Mouse (Mus musculus) limb, embryonic 11.5 days (tissue): ENCODE measurements around the gene Xpnpep1. TPM values are rescaled to one million over a fixed set of nuclear protein-coding genes. Genes with fewer than 3 reads are reported as not detected.

ENCODE experiments used
- ATAC-seq: fragments of 200-750 bp; cut with Nextera tagmentation; 2 replicates; pipeline ENCODE4 v1.8.0; 2017; ENCODE audit warnings: low read depth; ENCODE audit not compliant: insufficient number of reproducible peaks, low FRiP score, low TSS enrichment
- DNase-seq: peaks from one replicate; pipeline ENCODE4 v3.0.0-alpha.2; 2015; ENCODE audit warnings: low spot score
- H3K27ac ChIP-seq: fragments of 300-500 bp; sonication (generic); replicated peaks from 2 replicates; pipeline ENCODE4 v1.5.1; 2014; ENCODE audit warnings: low read depth, mild to moderate bottlenecking, low read length
- H3K27me3 ChIP-seq: fragments of 300-500 bp; sonication (generic); 2 replicates; pipeline ENCODE4 v1.6.1; 2014; ENCODE audit warnings: mild to moderate bottlenecking, low read length, mixed read lengths; ENCODE audit not compliant: control insufficient read depth, insufficient read depth
- H3K36me3 ChIP-seq: fragments of 300-500 bp; sonication (generic); 2 replicates; pipeline ENCODE4 v1.6.1; 2014; ENCODE audit warnings: mild to moderate bottlenecking, low read length, moderate library complexity, mixed read lengths; ENCODE audit not compliant: control insufficient read depth, insufficient read depth
- H3K4me1 ChIP-seq: fragments of 300-500 bp; sonication (generic); 2 replicates; pipeline ENCODE4 v1.6.1; 2014; ENCODE audit warnings: low read length, mixed read lengths; ENCODE audit not compliant: control insufficient read depth, insufficient read depth
- H3K4me2 ChIP-seq: fragments of 300-500 bp; sonication (generic); 2 replicates; pipeline ENCODE4 v1.6.1; 2014; ENCODE audit warnings: low read depth, mild to moderate bottlenecking, moderate library complexity; ENCODE audit not compliant: severe bottlenecking
- H3K4me3 ChIP-seq: fragments of 300-500 bp; sonication (generic); 2 replicates; pipeline ENCODE4 v1.5.1; 2014; ENCODE audit warnings: low read depth, low read length
- H3K9ac ChIP-seq: fragments of 300-500 bp; sonication (generic); 2 replicates; pipeline ENCODE4 v1.6.1; 2014; ENCODE audit warnings: mild to moderate bottlenecking, low read length
- H3K9me3 ChIP-seq: fragments of 300-500 bp; sonication (generic); 2 replicates; pipeline ENCODE4 v1.6.1; 2016; ENCODE audit warnings: low read length; ENCODE audit not compliant: control insufficient read depth
- WGBS: fragments of 180-500 bp; shearing (Covaris S2); extraction: QIAGEN DNeasy Blood & Tissue Kit; methylation state at CpG from one replicate; pipeline ENCODE4 v1.1.7; 2014; 5-methylcytosine and 5-hydroxymethylcytosine counted together
- polyA plus RNA-seq: library from polyadenylated mRNA; unstranded; fragments of >200 nt; fragmentation: Nextera tagmentation; extraction: Ambion mirVana; gene quantifications from 2 replicates; pipeline ENCODE4 v1.2.1, GENCODE M21; 2014

Xpnpep1 gene
- 166 and 173 TPM in 2 replicates for polyA plus RNA-seq

DNA sequence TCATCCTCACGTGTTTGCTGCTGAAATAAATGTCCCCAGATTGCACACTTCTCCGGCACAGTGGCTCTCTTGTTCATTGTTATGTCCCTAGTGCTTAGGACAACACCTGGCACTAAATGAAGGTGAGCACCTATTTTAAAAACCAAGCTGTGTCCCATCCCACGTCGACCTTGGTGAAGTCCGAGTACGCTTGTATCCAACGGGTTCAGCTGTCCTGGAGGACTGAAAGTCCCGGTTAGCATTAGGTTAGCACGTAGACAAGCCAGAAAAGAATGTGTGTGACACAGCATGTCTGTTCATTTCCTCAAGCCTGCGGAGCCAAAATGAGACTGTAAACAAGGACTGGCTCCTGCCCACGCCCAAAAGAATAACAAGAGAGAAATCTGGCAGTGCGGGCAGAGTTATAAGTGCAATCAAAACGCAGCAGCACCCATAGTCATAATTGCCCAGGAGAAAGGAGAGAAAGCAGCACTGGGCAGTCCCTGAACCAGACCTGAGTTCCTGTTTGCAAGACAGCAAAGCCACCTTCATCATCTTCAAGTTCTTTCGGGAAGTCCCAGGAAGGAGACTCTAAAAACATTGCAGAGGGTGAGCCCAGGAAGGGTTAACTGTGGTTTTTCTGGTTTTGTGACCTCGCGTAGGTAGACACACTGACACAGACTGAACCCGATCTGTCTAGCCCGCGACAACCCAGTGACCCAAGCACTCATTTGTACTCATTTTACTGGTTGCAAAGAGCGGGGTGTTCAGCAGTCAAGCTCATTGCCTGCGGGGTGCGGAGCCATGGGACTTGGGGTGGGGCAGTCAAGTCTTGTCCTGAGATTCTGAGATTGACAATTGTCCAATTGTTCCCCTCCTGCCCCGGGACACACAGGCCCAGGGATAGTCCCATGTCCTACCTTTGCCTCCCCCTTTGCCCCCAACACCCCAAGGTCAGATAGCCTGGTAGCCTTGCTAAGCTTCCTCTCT lies at the start of gene Xpnpep1:
Gene Xpnpep1 (minus strand): TSS at position 51 of the 969 bp plus-strand sequence.
- H3K36me3 ChIP-seq: no peaks in the 10 kb centered on the region
- WGBS: 85% methylated on average over 23 of the region's 23 CpGs
- no peak within 1 kb of the TSS; the same call in 1 of the 2 replicates for H3K9ac ChIP-seq
- no peak within 1 kb of the TSS for H3K27ac ChIP-seq
- DNase-seq: no peak
- H3K4me3 ChIP-seq: peak within 1 kb of the TSS; percentile 93; the same call in 1 of the 2 replicates
- ATAC-seq: no peak
- H3K9me3 ChIP-seq: no peaks in the 10 kb centered on the region
- H3K27me3 ChIP-seq: no peaks in the 10 kb centered on the region
- H3K4me1 ChIP-seq: peaks cover 9% of the 10 kb centered on the region
- peak within 1 kb of the TSS; percentile 66 for H3K4me2 ChIP-seq

DNA sequence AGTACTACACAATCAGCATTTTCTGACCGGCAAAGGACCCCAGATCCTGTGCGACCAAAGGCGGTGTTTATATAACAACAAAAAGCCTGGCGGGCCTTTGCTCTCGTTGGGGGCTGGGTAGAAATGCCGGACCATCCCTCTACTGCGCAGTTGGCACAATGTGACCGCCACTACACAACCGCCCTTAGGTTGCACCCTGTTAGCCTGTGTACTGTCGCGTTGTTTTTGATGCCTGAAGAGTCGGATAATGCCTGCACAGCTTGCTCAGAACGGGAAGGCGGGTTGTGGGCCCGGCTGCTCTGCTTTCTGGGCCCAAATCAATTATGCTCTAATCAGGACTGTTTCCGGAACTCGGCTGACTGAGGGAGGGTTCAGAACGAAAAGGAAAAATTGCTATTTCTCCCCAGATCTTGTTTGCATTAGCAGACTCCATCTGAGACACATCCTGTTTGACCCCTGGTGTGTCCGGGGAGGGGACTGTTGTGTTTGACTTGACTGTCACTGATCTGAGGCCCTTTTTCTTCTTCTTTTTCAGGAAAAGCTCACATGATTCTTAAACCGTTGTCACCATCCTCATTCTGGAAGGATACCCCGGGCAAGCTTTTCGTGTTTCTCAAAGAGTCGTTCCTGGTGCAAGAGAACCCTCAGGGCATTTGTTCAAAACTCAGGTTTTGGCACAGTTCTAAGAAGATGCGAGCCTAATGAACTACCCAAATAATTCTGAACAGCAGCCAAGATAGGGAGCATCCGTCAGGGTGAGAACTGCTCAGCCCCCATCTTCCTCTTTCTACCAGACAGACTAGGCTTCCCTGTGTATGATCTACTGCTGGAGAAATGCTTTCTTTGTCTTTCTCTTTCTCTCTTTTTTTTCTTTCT lies 47.5 kb upstream of the Xpnpep1 start:
- Histone ChIP-seq H3K27ac (no peak overlapping the region; the same call in 1 of the 2 replicates), H3K36me3 (no peaks in the 10 kb centered on the region), H3K9ac (peak overlapping the region; percentile 27; the same call in 1 of the 2 replicates), H3K4me2 (no peak overlapping the region), H3K27me3 (no peaks in the 10 kb centered on the region), H3K4me3 (no peak overlapping the region), H3K9me3 (no peaks in the 10 kb centered on the region; the same call in 1 of the 2 replicates), H3K4me1 (0 out of 2 replicates have a peak, but pooled peaks cover 5% of the 10 kb centered on the region)
- no peak for DNase-seq
- no peak for ATAC-seq
- 43% methylated on average over 25 of the region's 25 CpGs for WGBS

DNA sequence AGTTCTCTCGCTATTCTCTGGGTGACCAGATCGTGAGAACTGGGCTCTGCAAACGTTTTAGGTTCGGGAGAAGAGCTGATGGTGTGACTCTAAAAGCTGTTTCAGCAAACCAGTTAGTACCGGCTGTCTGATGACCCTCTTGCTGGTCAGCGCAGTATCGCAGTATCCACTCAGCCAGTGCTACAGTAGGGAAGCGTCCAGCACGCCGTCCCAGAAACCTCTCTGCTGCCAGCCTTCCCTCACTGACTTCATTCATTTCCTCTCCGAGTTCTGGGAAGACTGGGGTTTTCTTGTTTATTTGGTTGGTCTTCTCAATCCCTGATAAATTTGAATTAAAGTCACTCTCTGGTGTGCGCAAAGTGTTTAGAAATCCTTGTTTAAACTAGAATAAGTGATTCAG lies 46.8 kb upstream of the Xpnpep1 start:
- DNase-seq (no peak), ATAC-seq (no peak)
- Histone ChIP-seq H3K4me3 (no peak overlapping the region), H3K36me3 (no peaks in the 10 kb centered on the region), H3K4me2 (no peak overlapping the region), H3K9me3 (no peaks in the 10 kb centered on the region), H3K27ac (no peak overlapping the region), H3K27me3 (no peaks in the 10 kb centered on the region), H3K9ac (no peak overlapping the region), H3K4me1 (peaks cover 6% of the 10 kb centered on the region)
- 62% methylated on average over 12 of the region's 12 CpGs for WGBS

DNA sequence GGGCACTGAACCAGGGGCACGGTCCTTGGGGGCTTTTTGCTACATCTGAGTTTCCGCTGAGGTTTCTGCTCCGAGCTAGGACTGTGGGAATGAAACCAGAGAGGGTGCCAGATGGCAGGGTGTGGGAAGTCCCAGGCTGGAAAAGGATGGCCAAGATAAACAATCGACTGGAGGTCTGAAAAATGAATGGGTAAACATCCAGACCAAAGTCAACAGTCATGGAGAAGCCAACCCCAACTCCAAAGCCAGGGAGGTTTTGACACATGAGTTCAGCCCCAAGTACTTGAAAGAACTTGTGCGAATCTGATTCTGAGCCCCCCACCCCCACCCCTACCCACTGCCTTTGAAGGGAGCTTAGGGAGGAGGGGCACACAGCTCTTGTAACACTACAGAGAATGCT lies 44.7 kb upstream of the Xpnpep1 start:
- ATAC-seq (no peak), DNase-seq (no peak)
- H3K9me3 ChIP-seq: no peaks in the 10 kb centered on the region
- no peak overlapping the region for H3K4me2 ChIP-seq
- no peak overlapping the region for H3K4me3 ChIP-seq
- H3K27ac ChIP-seq: no peak overlapping the region
- H3K27me3 ChIP-seq: no peaks in the 10 kb centered on the region
- H3K36me3 ChIP-seq: no peaks in the 10 kb centered on the region
- no peak overlapping the region for H3K9ac ChIP-seq
- 49% methylated on average over 5 of the region's 5 CpGs for WGBS
- peaks cover 23% of the 10 kb centered on the region for H3K4me1 ChIP-seq

DNA sequence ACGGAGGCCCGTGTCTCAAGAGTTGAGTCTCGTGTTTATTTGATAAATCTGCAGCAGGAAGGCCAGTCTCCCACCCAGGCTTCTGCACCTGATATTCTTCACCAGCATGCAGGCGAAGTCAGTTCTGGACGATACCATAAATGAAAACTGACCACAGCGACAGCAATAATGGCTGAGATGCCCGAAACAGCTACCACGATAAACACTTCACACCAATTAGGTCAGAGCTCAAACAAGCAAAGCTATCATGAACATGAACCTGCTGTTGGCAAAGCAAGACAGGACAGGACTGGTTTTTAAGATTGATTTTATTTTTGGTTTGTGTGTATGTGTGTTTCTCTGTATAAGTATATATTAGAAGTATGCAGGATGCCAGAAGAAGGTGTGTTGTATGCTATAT lies 42.8 kb upstream of the Xpnpep1 start:
- no peaks in the 10 kb centered on the region for H3K9me3 ChIP-seq
- no peaks in the 10 kb centered on the region for H3K27me3 ChIP-seq
- no peaks in the 10 kb centered on the region for H3K36me3 ChIP-seq
- H3K4me2 ChIP-seq: no peak overlapping the region
- ATAC-seq: no peak
- WGBS: 93% methylated on average over 8 of the region's 8 CpGs
- H3K4me3 ChIP-seq: no peak overlapping the region
- no peak for DNase-seq
- H3K27ac ChIP-seq: no peak overlapping the region; the same call in 1 of the 2 replicates
- H3K4me1 ChIP-seq: peaks cover 26% of the 10 kb centered on the region
- no peak overlapping the region for H3K9ac ChIP-seq

DNA sequence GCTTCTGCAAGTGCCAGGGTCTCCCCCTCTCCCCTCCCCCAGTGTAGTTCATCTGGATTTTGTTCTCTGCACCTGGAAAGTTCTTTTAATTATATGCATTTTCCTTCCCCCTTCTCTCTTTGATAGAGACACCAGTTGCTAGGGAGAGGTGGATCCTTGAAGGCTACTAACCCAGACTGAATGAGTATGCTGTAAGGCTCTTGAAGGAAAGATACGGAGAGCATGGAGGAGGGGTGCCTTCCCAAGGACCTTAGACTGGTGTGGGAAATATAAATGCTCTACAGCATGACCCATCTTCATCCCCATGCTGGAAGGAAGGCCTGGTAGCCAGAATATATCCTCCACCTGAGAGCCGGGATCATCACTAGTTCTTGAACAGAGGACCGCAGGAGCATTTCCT lies 41.3 kb upstream of the Xpnpep1 start:
- no peaks in the 10 kb centered on the region for H3K27me3 ChIP-seq
- H3K4me3 ChIP-seq: no peak overlapping the region
- 64% methylated on average over 3 of the region's 3 CpGs for WGBS
- no peak for DNase-seq
- no peaks in the 10 kb centered on the region for H3K9me3 ChIP-seq
- H3K9ac ChIP-seq: no peak overlapping the region
- no peaks in the 10 kb centered on the region for H3K36me3 ChIP-seq
- peak overlapping the region; percentile 13; the same call in 1 of the 2 replicates for H3K4me2 ChIP-seq
- peak overlapping the region; percentile 91 for H3K27ac ChIP-seq
- ATAC-seq: peak; percentile 37; the same call in 1 of the 2 replicates
- H3K4me1 ChIP-seq: peaks cover 28% of the 10 kb centered on the region

DNA sequence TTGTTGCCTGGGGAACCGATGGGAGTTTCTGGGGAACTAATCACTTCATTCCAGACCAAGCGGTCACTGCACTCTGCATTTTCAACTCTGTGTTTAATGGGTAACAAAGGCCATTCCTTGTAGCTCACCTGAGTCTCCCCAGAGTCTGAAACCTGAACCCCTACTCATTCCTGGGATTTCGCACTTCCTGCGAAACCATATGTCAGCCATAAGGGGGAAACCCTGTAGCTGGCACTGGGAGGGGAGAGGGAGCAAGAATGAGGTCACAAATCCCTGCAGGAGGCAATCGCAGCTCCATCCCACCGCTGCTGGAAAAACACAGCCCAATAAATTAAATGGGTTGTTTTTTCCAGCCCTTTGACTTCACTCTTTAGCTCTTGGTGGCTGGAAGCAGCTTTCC lies 40.9 kb upstream of the Xpnpep1 start:
- WGBS: 4% methylated on average over 6 of the region's 6 CpGs
- DNase-seq (peak; percentile 81), ATAC-seq (peak; percentile 91)
- peaks cover 28% of the 10 kb centered on the region for H3K4me1 ChIP-seq
- H3K27me3 ChIP-seq: no peaks in the 10 kb centered on the region
- H3K4me3 ChIP-seq: no peak overlapping the region
- H3K9ac ChIP-seq: no peak overlapping the region
- no peaks in the 10 kb centered on the region for H3K36me3 ChIP-seq
- H3K27ac ChIP-seq: peak overlapping the region; percentile 91; the same call in 1 of the 2 replicates
- H3K9me3 ChIP-seq: no peaks in the 10 kb centered on the region
- H3K4me2 ChIP-seq: no peak overlapping the region; the same call in 1 of the 2 replicates

DNA sequence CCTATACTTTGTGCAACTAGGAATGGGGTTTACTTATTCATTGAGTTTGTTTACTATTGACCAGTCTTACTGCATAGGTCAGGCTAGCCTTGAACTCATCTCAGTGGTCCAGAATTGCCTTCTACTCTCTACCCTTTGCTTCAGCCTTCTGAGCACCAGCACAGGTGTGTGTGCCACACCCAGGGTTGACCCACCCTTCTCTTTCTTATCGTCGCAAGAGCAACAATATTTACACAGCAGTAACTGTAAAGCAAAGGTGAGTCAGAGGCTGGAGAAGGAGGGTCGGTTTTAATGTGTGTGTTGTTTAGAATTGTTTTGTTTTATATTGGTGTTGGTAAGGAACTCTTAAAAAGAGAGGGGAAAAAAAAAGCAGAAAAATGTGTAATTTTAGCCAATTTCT lies 40.5 kb upstream of the Xpnpep1 start:
- DNase-seq (no peak), ATAC-seq (peak; percentile 11; the same call in 1 of the 2 replicates)
- Histone ChIP-seq H3K27me3 (no peaks in the 10 kb centered on the region), H3K4me2 (no peak overlapping the region), H3K27ac (peak overlapping the region; percentile 92), H3K36me3 (no peaks in the 10 kb centered on the region), H3K4me3 (no peak overlapping the region), H3K4me1 (peaks cover 28% of the 10 kb centered on the region), H3K9me3 (no peaks in the 10 kb centered on the region), H3K9ac (no peak overlapping the region)
- 37% methylated on average over 3 of the region's 3 CpGs for WGBS
